Mouse (Mus musculus) large intestine, adult 2 months (tissue): ENCODE data around the gene Cd302. TPM values are rescaled to one million over a fixed set of nuclear protein-coding genes. Genes with fewer than 3 reads are reported as not detected.

Source experiments
- DNase-seq: peaks from one replicate; pipeline ENCODE4 v3.0.0-alpha.2; 2012; ENCODE audit warnings: low read depth, low spot score
- WGBS: fragments of 180-500 bp; shearing (Covaris S2); methylation state at CpG from one replicate; pipeline ENCODE4 v1.1.7; 2018; 5-methylcytosine and 5-hydroxymethylcytosine counted together
- polyA plus RNA-seq: library from polyadenylated mRNA; depleted of rRNA; stranded (reverse); fragments of >200 nt; gene quantifications from 2 replicates; pipeline ENCODE4 v1.2.3, GENCODE M21; 2012; rRNA removed

Cd302 gene
- polyA plus RNA-seq, 1 experiment: 18.8 TPM

DNA sequence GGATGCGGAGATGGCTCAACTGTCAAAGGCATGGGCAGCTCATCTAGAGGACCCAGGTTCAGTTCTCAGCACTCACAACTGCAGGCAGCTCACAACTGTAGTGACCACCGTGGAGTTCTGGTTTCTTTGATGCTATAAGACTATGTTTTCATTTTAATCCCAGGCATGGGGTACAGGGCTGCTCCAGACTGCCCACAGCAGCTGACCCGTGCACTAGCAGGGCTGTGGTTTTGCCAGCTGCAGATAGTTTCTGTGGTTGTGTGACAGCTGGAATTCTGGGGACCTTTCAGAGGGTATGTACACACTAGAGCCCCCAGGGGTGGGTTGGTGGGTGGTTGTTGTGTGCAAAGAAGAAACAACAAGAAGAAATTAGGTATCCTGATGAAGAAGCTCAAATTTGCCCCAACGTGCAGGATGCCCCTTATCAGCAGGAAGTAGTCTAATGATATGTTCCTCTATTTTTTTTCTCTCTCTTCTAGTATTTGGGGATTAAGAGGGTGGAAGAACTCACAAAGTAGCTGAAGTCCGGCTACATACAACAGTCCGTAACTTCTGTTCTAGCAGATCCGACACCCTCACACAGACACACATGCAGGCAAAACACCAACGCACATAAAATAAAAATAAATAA, 81.3 kb downstream of the Cd302 start:
- WGBS: 68% methylated on average over 8 of the region's 8 CpGs
- no peak for DNase-seq

Other genes with a start within 250 kb of the Cd302 start
- gene Baz2b, start 74.6 kb downstream of the Cd302 start, polyA plus RNA-seq: 7.0 and 14.9 TPM in 2 replicates
- 6.0 and 13.6 TPM in 2 replicates for gene March7, start 74.6 kb downstream of the Cd302 start, polyA plus RNA-seq
- 3.5 and 8.6 TPM in 2 replicates for gene Ly75, start 98.8 kb upstream of the Cd302 start, polyA plus RNA-seq